Mouse (Mus musculus) spleen, adult 12 weeks (tissue): ENCODE results near the gene Gm27029.
"Not testable (repeated sequence)": the region's sequence is repeated elsewhere in the genome, so short reads cannot be mapped to it uniquely, and the experiment has no call there.

Experiments used
- DNase-seq: peaks from one replicate; pipeline ENCODE4 v3.0.0; 2022; ENCODE audit warnings: low spot score

The Gm27029 gene

GRCm38 (mm10) chr11:101424105-101424851, at the start of gene Gm27029:
Gm27029 (minus strand) TSS chr11:101424796.
- DNase-seq: no peak

DNA sequence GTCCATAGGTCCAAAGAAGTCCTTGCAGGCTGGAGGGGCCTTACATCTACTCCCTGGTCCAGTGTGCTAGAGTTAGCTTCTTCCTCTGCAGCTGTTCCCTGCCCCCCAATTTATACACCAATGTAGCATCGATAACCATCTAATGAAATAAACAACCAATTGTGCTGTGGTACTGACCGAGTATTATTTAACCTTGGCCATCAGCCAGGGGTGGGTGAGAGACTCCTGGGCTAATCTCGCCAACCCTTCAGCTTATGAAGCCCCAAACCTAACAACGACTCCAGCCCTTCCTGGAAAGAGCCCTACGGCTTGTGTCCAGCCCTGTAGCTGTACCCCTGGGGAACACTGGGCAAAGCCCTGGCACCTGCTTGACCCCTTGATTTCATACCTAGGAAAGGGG, 49.7 kb upstream of the Gm27029 start:
- DNase-seq: no peak

DNA sequence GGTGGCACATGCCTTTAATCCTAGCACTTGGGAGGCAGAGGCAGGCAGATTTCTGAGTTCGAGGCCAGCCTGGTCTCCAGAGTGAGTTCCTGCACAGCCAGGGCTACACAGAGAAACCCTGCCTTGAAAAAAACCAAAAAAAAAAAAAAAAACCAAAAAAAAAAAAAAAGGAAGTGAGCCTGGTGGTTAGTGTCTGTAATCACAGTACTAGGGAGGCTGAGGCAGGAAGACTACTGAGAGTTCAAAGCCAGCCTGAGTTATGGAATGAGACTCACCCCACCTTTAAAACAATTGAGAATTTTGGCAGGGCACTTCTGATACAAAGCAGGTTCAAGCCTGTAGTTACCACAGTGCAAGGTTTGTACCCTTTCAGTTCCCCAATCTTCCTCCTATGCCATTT, 49.1 kb upstream of the Gm27029 start:
- DNase-seq: not testable (repeated sequence)

- no peak for DNase-seq
Observed at GRCm38 (mm10) chr11:101472336-101472735, 47.7 kb upstream of the Gm27029 start.

GRCm38 (mm10) chr11:101471926-101472325, 47.3 kb upstream of the Gm27029 start:
- no peak for DNase-seq

DNA sequence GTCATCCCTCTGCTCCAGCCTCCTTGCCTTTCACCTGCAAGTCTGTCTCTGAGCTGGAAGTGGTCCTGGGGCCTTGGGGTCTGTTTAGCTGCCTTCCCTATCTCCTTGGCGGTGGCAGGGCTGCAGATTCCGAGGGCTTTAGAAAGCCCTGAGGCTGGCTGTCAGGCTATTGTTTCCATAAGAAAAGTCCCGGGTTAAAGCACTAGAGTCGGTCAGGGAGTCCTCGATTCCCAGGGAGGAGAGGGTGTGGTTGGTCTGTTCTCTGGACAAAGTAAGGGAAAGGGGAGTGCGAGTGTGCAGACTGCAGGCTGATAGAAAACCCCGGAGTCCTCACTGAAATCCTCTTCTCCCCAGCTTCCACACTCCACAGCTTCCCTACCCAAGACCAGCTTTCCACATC, 45.6 kb upstream of the Gm27029 start:
- DNase-seq: no peak

DNA sequence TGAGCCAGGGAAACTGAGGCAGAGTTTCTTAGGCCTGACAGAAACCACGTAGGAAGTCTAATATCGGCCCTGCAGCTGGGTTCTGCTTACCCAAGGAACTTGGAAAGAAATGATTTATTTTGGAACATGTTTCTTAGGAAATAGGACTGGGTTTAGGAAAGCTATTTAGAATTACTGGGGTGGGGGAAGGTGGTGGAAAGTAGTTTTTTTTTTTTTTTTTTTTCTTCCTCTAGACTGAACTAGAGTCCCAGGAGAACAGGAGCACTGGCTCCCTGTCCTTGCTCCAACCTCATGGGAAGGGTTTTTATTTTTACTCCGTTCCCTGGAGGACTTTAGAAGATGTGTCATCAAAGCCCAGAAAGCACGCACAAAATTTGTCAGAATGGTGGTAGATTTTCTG, 44.6 kb upstream of the Gm27029 start:
- no peak for DNase-seq

DNA sequence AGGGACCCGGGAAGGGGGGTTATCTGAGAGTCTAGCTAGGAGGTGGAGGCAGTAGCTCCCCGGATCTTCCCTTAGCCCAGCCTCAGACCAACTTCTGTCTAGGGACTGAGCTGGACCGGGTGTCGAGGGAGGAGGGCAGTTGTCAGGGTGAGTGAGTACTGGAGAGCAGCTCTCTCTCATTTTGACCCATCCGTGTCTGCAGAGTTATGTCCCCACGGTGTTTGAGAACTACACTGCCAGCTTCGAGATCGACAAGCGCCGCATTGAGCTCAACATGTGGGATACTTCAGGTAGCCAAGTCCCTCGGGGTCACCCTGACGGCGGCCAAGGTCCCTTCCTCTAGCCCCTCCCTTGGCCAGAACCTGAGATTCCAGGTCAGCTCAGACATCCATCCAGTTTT, 44.1 kb upstream of the Gm27029 start:
- no peak for DNase-seq

DNA sequence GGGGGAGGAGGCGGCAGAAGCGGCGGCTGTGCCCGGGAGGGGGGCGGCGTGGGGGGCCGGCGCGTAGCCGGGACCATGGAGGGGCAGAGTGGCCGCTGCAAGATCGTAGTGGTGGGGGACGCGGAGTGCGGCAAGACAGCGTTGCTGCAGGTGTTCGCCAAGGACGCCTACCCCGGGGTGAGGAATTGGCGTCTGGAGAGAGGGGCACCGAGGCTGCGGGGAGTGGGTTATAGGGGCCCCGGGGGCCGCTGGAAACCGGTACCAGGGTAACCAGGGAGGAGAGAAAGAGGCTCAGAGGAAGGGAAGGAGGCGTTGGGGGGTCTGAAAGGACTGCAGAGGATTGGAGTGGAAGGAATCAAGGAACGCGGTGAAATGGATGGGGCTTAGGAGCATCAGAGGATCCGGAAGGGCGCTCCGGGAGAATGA, 43.7 kb upstream of the Gm27029 start:
- DNase-seq: no peak

DNA sequence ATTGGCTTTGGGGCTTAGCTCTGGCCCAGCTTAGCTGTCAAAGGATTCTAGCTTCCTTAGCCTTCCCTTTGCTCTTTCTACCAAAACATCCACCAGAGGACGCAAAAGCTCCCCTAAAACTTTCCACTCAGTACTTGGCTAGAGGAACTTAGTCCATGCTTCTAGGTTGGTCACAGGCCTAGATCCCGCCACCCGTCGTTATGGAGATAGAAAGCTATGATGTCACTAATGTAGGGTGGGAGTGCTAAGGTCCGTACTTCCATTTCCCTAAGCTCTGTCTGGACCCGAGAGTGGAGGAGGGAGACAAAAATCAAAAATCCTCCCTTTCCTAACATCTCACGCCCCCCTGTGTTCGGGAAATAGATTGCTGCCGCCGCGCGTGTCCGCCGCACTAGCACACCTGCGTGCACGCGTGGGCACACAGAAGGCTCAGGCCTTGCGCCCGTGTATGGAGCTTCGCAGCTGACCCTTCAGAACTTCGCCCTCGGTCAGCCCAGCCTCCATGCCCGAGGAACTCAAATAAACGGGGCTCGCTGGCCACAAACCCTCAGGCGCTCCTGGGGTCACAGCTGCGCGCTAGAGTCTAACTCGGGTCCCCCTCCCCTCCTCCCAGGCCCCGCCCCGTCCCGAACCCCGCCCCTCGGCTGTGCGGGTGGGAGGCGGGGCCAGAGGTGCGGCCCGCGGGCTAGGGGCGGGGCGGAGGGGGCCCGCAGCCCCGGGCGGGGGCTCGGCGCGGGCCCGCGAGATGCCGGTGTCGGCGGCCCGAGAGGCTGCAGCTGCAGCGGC, 43.1 kb upstream of the Gm27029 start:
- DNase-seq: peak; percentile 17

DNA sequence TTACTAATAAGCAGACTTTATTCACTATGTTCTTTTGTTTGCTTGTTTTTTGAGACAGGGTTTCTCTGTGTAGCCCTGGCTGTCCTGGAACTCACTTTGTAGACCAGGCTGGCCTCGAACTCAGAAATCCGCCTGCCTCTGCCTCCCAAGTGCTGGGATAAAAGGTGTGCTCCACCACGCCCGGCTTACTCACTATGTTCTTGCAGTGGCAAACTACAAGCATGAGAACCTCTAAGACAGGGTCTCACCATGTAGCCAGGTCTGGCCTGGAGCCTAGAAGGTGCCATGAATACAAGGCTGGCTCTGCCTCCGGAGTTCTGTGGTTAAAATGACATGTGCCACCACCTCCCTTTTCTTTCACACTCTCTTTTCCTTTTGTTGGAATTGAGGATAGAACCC, 42.0 kb upstream of the Gm27029 start:
- DNase-seq: not testable (repeated sequence)

DNA sequence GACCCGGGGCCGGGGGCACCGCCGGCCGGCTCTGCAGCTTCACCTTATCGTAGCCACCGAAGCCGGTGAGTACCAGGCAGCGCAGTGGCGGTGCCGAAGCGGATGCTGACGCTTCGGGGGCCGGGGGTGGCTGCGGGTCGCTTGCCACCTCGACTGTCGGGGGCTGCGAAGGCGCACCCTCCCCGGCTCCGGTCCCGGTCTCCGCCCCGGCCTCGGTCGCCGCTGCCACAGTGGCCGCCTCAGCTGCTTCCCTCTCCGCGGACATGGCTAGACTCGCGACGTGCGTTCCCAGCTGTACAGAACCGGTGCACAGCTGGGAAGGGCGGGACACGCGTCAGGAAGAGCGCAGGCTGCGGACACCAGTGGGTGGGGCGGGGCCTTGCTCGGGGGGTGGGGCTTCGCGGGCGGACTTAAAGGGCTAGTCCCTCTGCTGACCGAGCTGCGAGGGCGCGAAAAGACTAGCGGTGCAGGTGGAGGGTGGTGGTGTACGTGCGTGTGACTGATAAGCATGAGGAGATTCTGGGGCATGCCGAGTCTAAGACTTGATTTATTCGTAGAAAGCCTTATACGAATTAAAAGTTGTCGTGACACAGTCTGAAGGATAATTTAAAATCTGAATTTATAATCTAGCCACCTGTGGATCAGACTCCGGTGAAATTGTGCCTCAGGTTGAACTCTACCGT, 41.4 kb upstream of the Gm27029 start, which contains the start of gene Vat1:
TSS of gene Vat1 (minus strand) at position 362 of the 683 bp plus-strand sequence.
- peak; percentile 39 for DNase-seq

DNA sequence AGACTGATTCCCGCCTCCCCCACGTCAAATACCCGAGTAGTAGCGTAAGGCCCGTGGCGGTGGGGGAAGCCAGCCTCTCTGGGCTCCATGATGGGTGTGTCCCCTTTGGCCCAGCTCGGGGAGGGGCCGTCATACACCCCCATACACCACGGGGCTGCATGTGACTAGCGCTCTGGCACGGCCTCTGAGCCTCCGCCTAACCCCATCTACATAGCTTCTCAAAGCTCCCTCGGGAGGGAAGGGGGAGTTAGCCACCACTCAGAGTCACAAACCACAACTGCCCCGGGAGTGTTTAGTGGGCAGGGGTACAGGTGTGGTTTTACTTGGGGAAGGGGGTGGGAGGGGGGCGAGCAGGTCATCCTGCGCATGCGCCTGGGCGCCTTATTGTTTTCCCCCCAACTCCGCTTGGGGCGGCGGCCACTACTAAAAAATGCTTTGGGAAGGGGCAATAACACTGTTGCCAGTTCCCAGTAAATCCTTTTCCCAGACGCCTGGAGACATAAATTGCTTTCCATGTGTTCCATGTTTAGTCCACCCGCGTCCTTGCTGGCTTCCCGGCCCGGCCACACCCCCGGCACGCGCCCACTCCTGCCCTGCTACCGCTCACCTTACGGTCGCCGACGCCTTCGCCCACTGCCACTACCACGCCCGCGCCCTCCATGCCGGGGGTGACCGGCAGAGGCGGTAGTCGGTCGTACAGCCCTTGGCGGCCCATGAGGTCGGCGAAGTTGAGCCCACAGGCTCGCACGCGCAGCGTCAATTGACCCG, 40.7 kb upstream of the Gm27029 start:
- DNase-seq: peak; percentile 33

DNA sequence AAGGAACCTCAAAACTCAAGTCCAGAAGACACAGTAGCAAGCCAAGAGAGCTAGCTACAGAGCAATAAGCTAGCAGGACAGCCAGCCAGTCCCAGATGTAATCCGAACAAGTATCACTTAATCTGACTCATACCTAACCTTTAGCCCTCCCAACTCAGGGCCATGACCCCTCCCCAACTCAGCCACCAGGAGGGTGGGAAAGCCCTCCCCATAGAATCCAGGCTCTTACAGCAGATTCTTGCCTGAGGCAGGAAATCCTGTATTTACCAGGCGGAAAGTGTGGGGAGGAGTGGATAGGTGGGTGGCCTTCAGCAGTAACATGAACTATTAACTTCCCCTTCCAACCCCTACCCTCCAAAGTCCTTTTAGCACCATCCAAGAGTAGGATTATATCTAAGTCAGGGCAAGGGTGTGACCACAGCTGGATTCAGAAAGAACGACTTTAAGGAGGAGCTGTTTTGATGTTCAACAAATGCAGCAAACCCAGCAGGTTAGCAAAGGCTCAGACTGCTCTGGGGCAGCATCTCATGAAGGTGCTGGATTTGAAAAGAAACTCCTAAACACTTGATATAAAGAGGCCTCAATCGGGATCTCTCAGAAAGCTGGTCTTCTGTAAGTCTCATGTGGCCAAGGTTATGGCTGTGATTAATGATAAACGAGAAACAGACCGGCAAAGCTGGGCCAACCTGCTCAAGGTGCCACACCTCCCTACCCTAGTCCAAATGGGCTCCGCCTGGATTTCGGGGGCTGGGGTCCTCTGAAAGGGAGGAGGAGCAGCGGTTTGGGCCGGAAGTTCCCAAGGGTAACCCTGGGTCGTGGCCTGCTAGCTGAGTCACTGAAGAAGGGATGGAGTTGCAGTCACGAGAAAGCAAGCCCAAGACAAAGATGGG, 39.9 kb upstream of the Gm27029 start, which contains the start of gene Rnd2:
TSS of gene Rnd2 (plus strand) at position 789 of the 890 bp plus-strand sequence.
- DNase-seq: no peak

GRCm38 (mm10) chr11:101462583-101463440, 38.2 kb upstream of the Gm27029 start:
- no peak for DNase-seq

DNA sequence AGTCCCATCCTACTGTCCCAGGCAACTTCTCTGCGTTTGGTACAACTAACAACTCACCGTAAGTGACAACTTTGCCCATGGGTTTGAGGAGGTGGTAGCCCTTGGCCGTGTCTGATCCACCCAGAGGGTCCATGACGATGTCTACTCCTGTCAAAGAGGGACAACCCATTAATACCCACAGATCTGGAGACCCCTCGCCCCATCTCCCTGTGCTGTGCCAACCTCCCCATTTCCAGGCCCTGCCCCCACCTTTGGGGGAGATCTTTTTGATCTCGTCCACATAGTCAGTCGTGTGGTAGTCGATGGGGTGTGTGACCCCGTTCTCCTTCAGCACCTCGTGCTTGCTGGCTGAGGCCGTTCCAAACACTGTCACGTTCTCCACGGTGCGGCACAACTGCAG, 37.5 kb upstream of the Gm27029 start:
- no peak for DNase-seq

DNA sequence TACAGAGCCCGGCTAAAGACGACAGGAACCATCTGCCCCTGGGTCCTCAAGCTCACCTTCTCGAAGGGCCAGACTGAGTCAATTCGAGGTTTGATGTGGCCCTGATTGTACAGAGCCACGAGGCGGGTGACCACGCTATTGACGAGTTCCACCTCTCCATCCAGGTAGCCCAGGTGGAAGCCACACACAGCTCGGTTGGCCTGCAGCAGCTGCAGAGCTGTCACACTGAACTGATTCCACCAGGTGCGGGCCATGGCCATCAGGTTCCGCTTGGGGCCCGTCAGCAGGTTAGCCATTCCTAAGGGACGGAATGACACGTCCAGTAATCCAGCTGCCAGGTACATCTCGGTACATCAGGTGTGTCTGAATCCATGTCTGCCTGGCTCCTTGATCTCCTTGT, 35.7 kb upstream of the Gm27029 start:
- no peak for DNase-seq

DNA sequence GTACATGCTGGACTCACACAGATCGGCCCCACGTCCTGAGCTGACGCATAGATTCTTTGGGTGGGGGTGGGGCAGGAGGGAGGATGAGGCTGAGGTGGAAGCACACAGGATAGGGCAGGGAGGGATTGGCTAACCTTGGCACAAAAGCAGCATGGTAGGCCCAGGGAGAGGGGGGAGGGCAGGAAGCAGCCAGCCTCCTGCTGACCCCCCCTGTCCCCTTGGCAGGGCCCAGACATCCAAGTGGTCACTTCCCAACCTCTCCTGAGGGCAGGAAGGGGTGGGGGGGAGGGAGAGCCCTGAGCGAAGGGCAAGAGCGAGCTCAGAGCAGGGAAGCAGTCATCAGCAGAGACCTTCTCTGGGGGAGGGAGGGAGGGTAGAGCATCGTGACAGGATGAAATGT, 35.1 kb upstream of the Gm27029 start:
- no peak for DNase-seq

DNA sequence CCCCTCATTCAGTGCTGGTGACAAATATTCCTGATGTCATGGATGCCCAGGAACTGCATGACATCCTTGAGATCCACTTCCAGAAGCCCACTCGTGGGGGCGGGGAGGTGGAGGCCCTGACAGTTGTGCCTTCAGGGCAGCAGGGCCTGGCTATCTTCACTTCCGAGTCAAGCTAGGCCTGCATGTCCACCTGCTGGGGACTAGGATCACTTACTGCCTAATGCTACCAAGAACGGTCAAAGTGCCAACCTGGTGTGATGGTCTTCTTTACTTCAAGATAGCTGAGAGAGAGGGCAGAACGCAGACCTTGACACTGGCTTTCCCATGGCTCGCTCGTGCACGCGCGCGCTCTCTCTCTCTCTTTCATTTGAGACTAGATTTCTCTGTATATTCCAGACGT, 33.6 kb upstream of the Gm27029 start:
- no peak for DNase-seq

DNA sequence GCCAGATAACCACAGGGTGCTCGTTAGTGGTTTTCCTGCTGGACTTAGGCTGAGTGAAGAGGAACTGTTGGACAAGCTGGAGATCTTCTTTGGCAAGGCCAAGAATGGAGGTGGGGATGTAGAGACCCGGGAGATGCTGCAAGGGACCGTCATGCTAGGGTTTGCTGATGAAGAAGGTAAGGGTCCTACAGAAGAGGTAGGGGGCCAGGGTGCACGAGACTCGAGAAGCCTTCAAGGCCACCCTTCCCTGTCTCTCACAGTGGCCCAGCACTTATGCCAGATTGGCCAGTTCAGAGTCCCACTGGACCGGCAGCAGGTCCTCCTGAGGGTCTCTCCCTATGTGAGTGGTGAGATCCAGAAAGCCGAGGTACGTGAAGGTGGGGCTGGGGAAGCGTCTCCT, 33.0 kb upstream of the Gm27029 start:
- no peak for DNase-seq
